Mouse (Mus musculus): Measurements from ENCODE around the gene Ptgdr. TPM values are rescaled to one million over a fixed set of nuclear protein-coding genes. Genes with fewer than 3 reads are reported as not detected.
A peak's percentile ranks its signal among the peaks of the same experiment; 100 is the strongest.
"Not testable (repeated sequence)": the region's sequence is repeated elsewhere in the genome, so short reads cannot be mapped to it uniquely, and the experiment has no call there.

Ptgdr gene
- total RNA-seq, 1 experiment, result not detected

DNA sequence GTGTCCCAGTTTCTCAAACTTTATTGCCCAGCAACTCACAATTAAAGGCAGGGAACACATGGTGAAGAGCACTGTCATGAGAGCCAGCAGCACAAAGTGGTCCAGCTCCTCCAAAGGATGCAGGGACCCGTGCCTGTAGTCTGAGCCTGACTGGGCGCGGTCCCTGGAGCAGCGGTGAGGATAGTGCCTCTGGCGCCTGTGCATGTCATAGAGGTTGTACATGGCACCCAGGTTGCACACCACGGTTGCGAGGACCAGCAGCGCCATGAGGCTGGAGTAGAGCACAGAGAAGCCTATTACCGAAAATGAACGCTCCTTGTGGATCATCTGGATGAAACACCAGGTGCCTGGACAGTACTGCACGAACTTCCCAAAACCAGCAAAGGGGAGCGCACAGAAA, 803 bp downstream of the Ptgdr start:
- Histone ChIP-seq H3K4me3 (ENCODE audit: insufficient read depth in 1 of 2, low read depth in 1 of 2, low read length in 2 of 2, poor library complexity in 1 of 2, severe bottlenecking in 1 of 2) (peak overlapping the region; percentile 47 to 56), H3K9me3 (ENCODE audit: control insufficient read depth, insufficient read depth, low read depth, low read length) (no peaks in the 10 kb centered on the region), H3K27ac (ENCODE audit: insufficient read depth, low read depth, low read length, poor library complexity, severe bottlenecking) (no peak overlapping the region), H3K4me1 (ENCODE audit: control insufficient read depth in 2 of 2, insufficient read depth in 2 of 2, low read length in 2 of 2, poor library complexity in 1 of 2) (no peaks in the 10 kb centered on the region), H3K36me3 (ENCODE audit: control insufficient read depth, insufficient read depth, low read length, poor library complexity, severe bottlenecking) (no peaks in the 10 kb centered on the region), H3K9ac (ENCODE audit: insufficient read depth, low read depth, low read length, poor library complexity, severe bottlenecking) (no peak overlapping the region; the same call in 1 of the 2 replicates)
- in situ Hi-C loops (cut with MboI; ENCODE audit: low sequenced_read_pairs in 2 of 2, unreplicated experiment in 2 of 2), result no loop called here
- no peak for DNase-seq (ENCODE audit: low read depth, low spot score)
- TF ChIP-seq ZC3H11A (IDR thresholded peaks at IDR 0.05; ENCODE audit: borderline replicate concordance, low read depth, low read length) (no peak), MAFK (IDR thresholded peaks at IDR 0.05; ENCODE audit: insufficient read depth, low read depth, low read length) (no peak), HCFC1 (IDR thresholded peaks at IDR 0.05; ENCODE audit: borderline replicate concordance, insufficient read depth, low read length) (no peak), CHD2 (IDR thresholded peaks at IDR 0.05; ENCODE audit: low read depth, low read length) (no peak), ZNF384 (IDR thresholded peaks at IDR 0.05; ENCODE audit: low read depth, low read length) (no peak)

DNA sequence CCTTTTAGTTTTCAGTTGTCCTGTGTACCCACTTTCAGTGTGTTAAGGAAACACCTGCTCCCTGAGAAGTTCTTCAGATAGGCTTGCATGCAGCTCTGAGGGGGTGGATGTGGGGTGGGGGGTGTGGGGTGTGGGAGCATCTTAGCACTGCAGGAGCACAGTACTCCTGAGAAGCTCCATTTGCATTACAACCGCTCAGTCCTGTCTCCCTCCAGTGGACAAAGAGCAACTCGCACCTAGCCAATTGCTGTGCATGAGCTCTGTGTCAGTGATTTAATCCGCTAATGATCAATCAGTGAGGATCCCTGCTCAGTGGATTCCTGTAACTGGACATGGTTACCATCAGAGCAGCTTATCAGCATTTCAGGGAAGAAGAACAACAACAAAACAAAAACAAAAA, 8.5 kb downstream of the Ptgdr start:
- H3K4me3 ChIP-seq (ENCODE audit: insufficient read depth in 1 of 2, low read depth in 1 of 2, low read length in 2 of 2, poor library complexity in 1 of 2, severe bottlenecking in 1 of 2); H3K9me3 ChIP-seq (ENCODE audit: control insufficient read depth, insufficient read depth, low read depth, low read length); H3K9ac ChIP-seq (ENCODE audit: insufficient read depth, low read depth, low read length, poor library complexity, severe bottlenecking); H3K4me1 ChIP-seq (ENCODE audit: control insufficient read depth in 2 of 2, insufficient read depth in 2 of 2, low read length in 2 of 2, poor library complexity in 1 of 2); in situ Hi-C loops (cut with MboI; ENCODE audit: low sequenced_read_pairs in 2 of 2, unreplicated experiment in 2 of 2); H3K36me3 ChIP-seq (ENCODE audit: control insufficient read depth, insufficient read depth, low read length, poor library complexity, severe bottlenecking); DNase-seq (ENCODE audit: low read depth, low spot score); H3K27ac ChIP-seq (ENCODE audit: insufficient read depth, low read depth, low read length, poor library complexity, severe bottlenecking): not testable (repeated sequence)

DNA sequence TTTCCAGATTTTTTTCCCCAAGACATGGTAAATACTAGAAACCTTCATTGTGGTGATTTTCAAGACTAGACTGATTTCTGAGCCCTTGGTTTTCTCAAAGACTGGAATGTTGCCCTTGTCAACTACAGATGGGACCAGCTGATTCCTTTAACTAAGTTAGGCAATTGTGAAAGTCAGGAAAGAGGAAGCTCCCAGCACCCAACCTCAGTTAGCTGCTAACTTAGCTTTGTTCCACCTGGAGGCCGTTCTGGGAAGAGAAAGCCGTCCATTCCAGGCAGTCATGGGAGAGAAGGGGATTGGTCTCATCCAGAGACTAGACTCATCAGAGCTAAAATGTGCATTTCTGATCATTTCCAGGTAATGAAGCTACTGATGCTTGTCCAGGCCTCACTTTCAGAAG, 11.4 kb downstream of the Ptgdr start:
- no peak overlapping the region for H3K4me3 ChIP-seq (ENCODE audit: insufficient read depth in 1 of 2, low read depth in 1 of 2, low read length in 2 of 2, poor library complexity in 1 of 2, severe bottlenecking in 1 of 2)
- H3K9me3 ChIP-seq (ENCODE audit: control insufficient read depth, insufficient read depth, low read depth, low read length), result no peaks in the 10 kb centered on the region
- no peak overlapping the region for H3K27ac ChIP-seq (ENCODE audit: insufficient read depth, low read depth, low read length, poor library complexity, severe bottlenecking)
- H3K4me1 ChIP-seq (ENCODE audit: control insufficient read depth in 2 of 2, insufficient read depth in 2 of 2, low read length in 2 of 2, poor library complexity in 1 of 2), result peaks cover 0 to 4% of the 10 kb centered on the region in 2 experiments; a peak in 1 of 4 replicates
- no peak for DNase-seq (ENCODE audit: low read depth, low spot score)
- no peak overlapping the region for H3K9ac ChIP-seq (ENCODE audit: insufficient read depth, low read depth, low read length, poor library complexity, severe bottlenecking)
- H3K36me3 ChIP-seq (ENCODE audit: control insufficient read depth, insufficient read depth, low read length, poor library complexity, severe bottlenecking), result no peaks in the 10 kb centered on the region
- TF ChIP-seq HCFC1 (IDR thresholded peaks at IDR 0.05; ENCODE audit: borderline replicate concordance, insufficient read depth, low read length), result no peak
- TF ChIP-seq CHD2 (IDR thresholded peaks at IDR 0.05; ENCODE audit: low read depth, low read length), result no peak
- TF ChIP-seq ZC3H11A (IDR thresholded peaks at IDR 0.05; ENCODE audit: borderline replicate concordance, low read depth, low read length), result no peak
- no peak for TF ChIP-seq ZNF384 (IDR thresholded peaks at IDR 0.05; ENCODE audit: low read depth, low read length)
- no peak for TF ChIP-seq MAFK (IDR thresholded peaks at IDR 0.05; ENCODE audit: insufficient read depth, low read depth, low read length)
- in situ Hi-C loops (cut with MboI; ENCODE audit: low sequenced_read_pairs in 2 of 2, unreplicated experiment in 2 of 2), result no loop called here

DNA sequence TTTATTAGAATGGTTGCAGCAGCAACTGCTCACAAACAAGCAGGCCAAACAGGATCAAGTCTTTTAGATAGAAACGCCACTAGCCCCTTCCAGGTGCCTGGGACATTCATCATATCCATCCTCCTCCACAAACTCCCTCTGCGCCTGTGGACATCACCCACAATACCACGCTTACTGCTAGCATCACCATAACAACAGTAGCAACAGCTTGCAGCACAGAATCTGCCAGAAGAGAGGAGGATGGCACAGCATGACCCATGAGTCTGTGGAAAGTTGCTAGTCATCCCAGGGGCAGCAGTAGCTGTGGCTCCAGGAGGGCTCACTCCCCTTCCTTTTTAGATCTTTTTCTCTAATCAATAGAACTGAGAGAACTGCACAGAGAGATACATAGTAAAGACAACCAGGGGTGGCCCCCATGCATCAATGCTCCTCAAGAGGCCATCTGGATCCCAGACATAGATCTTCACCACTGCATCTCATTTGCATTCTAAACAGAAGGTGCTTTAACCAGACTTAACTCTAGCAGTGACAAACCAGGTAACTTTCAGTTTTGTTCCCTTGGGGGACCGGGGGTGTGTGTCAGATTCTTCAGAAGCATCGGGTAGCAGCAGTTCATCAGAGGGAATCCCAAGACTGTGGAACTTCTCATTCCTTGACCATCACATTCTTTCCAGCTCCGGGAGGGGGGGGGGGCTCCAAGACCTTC, 12.5 kb downstream of the Ptgdr start:
- no peak for DNase-seq (ENCODE audit: low read depth, low spot score)
- H3K27ac ChIP-seq (ENCODE audit: insufficient read depth, low read depth, low read length, poor library complexity, severe bottlenecking), result no peak overlapping the region
- no peaks in the 10 kb centered on the region for H3K36me3 ChIP-seq (ENCODE audit: control insufficient read depth, insufficient read depth, low read length, poor library complexity, severe bottlenecking)
- no peak overlapping the region for H3K4me3 ChIP-seq (ENCODE audit: insufficient read depth in 1 of 2, low read depth in 1 of 2, low read length in 2 of 2, poor library complexity in 1 of 2, severe bottlenecking in 1 of 2)
- no peaks in the 10 kb centered on the region for H3K9me3 ChIP-seq (ENCODE audit: control insufficient read depth, insufficient read depth, low read depth, low read length)
- peaks cover 0 to 2% of the 10 kb centered on the region in 2 experiments; a peak in 1 of 4 replicates for H3K4me1 ChIP-seq (ENCODE audit: control insufficient read depth in 2 of 2, insufficient read depth in 2 of 2, low read length in 2 of 2, poor library complexity in 1 of 2)
- H3K9ac ChIP-seq (ENCODE audit: insufficient read depth, low read depth, low read length, poor library complexity, severe bottlenecking), result no peak overlapping the region
- TF ChIP-seq ZC3H11A (IDR thresholded peaks at IDR 0.05; ENCODE audit: borderline replicate concordance, low read depth, low read length) (no peak), ZNF384 (IDR thresholded peaks at IDR 0.05; ENCODE audit: low read depth, low read length) (no peak), CHD2 (IDR thresholded peaks at IDR 0.05; ENCODE audit: low read depth, low read length) (no peak), MAFK (IDR thresholded peaks at IDR 0.05; ENCODE audit: insufficient read depth, low read depth, low read length) (no peak), HCFC1 (IDR thresholded peaks at IDR 0.05; ENCODE audit: borderline replicate concordance, insufficient read depth, low read length) (no peak)
- in situ Hi-C loops (cut with MboI; ENCODE audit: low sequenced_read_pairs in 2 of 2, unreplicated experiment in 2 of 2), result no loop called here

Measured in ES-E14 (cell line).